Mouse (Mus musculus) cerebellum, adult 8-10 months (tissue): Measurements from ENCODE around the gene Tbck.

Experiments used
- DNase-seq: peaks from one replicate; pipeline ENCODE4 v3.0.0; 2022

Tbck gene

DNA sequence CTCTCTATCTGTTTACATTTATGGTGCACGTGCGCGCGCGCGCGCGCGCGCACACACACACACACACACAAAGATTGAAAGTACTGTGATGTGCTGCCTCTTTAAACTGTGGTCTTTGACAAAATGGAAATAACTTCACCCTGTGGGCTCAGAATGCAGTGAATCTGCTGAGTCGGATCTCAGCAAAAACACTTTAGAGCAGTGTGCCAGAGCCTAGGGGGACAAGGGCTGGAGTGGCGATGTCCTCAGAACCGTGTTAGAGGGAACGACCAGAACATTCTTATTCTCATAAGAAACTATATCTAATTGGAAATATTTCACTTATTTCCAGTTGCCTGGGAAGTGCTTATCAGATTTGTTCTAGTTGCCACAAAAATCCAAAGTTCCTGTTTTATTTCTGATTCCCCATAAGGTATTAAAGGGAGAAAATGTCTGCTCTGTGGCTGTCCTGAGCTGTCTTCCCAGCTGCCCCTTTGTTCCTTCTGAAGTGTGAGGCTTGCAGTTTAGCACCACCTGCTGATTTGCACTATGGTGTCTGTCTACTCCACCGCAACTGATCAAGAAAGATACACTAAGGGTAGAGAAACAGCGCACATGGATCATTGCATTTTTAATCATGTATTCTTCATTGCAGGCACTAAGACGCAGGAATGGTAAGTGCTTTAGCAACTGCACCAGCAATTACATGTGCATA lies 82.2 kb downstream of the Tbck start:
- DNase-seq: no peak

DNA sequence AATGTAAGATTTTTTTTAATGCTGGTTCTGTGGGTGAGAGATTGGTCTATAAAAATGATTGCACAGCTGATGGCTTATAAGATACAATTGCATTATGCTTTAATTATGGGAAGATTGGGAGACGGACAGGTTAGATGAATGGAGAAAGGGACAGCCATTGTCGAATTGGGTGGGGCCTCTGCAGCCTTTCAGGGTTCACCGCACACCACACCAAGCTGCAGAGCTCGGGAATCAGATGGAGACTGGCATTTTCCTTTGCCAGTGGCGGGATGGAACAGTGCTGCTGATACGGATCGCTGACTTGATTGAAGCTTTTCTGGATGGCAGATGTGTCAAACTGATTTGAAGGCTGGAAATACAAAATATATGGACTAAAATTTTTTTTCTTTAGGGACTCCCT lies 88.1 kb downstream of the Tbck start:
- no peak for DNase-seq

DNA sequence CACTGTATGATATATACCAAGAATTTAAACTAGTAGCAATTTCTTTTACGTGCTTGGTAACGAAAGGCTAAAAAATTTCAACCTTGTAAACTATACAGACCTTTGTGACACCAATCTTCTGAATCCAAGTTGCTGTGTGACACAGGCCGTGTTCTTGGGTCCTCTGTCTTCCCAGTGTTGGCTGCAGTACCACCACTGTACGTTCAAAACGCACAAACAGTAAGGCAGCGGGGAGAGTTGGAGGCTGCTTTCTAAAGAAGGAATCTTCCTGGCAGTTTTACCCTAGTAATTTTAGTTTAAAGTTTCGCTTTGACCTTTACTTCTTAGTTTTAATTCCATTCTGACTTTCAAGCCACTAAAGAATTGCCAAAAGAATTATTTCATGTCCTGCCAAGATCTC lies 92.7 kb downstream of the Tbck start:
- no peak for DNase-seq

GRCm38 (mm10) chr3:132781103-132781502 lies 97.2 kb downstream of the Tbck start:
- no peak for DNase-seq

DNA sequence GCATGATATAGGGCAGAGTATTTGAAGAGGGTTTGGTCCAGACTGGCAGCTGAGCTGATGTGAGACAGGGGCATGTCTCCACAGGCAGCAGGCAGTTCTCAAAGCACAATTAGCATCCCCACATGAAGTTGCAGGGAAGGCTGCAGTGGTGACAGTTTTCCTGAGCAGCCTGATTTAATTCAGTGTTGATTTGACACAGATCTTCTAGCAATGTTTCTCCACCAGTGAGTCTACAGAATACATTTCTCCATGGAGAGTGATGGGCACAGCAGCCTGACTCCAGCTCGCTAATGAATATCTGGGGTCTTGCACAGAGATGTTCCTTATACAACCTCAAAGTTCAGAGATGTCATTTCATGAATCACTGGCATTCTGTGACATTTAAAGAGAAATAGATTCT lies 99.1 kb downstream of the Tbck start:
- no peak for DNase-seq

DNA sequence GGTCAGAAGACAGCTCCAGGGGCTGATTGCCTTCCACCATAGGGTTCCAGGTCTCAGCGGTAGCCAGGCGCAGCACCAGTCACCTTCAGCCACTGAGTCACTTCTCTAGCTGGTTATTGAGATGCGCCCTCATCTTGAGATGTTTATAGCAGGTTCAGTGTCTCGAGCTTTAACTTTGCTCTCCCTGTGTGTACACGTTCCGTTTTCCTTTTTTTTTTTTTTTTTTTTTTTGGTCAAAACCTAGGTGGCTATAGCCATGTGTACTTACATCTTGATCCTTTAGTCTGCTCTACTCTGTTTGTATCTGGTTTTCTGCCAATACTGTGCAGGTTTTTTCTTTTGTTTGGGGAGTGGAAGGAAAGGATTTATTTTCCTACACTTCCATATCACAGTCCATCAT lies 100.8 kb downstream of the Tbck start:
- DNase-seq: no peak

GRCm38 (mm10) chr3:132786690-132787089 lies 102.7 kb downstream of the Tbck start:
- DNase-seq: no peak

DNA sequence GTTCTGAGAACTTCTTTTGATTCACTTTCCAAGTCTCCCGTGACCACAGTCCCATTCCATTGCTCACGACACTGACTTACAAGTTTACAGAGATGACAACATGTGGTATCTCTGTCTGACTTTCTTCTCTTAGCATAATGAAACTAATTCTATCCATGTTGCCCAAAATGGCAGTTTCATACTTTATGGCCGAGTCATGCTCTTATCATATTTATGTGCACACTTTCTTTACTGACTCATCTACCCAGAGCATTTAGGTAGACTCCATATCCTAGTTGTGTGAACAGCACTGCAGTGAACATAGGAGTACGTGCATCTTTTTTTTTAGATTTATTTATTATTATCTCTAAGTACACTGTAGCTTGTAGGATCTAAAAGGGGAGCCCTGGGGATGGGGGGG lies 103.8 kb downstream of the Tbck start:
- DNase-seq: no peak

- DNase-seq: no peak
Observed at GRCm38 (mm10) chr3:132791140-132791539, 107.2 kb downstream of the Tbck start.

DNA sequence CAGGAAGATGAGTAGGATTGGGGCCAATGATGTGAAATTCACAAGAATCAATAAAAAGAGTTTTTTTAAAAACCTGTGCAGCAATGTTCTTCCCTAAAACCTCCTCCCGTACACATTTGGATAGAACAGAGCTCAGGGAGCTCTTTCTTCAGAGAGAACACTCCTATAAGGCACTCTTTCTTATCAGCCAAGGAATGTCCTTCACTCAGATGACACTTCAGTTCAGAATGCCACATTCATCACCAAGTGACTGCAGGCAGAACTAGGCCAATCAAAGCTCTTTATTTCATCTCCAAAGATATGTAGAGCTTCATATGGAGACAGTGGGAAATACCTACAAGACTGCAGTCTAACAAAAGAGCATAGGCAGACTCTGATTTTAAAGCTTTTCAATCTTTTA lies 116.3 kb downstream of the Tbck start:
- no peak for DNase-seq

GRCm38 (mm10) chr3:132801910-132802309 lies 118.0 kb downstream of the Tbck start:
- DNase-seq: no peak

GRCm38 (mm10) chr3:132807888-132808579 lies 124.1 kb downstream of the Tbck start:
- no peak for DNase-seq

- DNase-seq: no peak
Observed at GRCm38 (mm10) chr3:132808951-132809350, 125.0 kb downstream of the Tbck start.

GRCm38 (mm10) chr3:132811791-132812190 lies 127.8 kb downstream of the Tbck start:
- DNase-seq: no peak

DNA sequence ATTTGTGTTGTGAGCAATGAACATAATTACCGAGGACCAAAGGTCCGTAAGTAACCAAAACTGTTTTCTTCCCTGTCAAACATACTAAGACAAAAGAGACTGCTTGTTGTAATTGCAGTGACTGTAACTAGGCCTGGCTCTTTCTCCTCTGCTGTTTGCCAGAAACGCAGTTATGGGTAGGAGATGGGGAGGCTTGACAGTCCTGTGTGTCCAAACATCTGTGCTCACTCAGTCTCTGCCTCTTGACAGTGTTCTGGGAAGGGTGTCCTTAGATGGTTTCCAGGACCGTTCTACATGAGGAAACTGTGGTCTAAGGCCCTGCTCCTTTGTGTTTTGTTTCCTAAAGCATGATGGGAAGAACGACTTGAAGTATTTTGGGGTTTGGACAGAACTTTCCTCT lies 128.4 kb downstream of the Tbck start:
- no peak for DNase-seq

- no peak for DNase-seq
Observed at GRCm38 (mm10) chr3:132813147-132813546, 129.2 kb downstream of the Tbck start.

- no peak for DNase-seq
Observed at GRCm38 (mm10) chr3:132813706-132814497, 130.0 kb downstream of the Tbck start.

DNA sequence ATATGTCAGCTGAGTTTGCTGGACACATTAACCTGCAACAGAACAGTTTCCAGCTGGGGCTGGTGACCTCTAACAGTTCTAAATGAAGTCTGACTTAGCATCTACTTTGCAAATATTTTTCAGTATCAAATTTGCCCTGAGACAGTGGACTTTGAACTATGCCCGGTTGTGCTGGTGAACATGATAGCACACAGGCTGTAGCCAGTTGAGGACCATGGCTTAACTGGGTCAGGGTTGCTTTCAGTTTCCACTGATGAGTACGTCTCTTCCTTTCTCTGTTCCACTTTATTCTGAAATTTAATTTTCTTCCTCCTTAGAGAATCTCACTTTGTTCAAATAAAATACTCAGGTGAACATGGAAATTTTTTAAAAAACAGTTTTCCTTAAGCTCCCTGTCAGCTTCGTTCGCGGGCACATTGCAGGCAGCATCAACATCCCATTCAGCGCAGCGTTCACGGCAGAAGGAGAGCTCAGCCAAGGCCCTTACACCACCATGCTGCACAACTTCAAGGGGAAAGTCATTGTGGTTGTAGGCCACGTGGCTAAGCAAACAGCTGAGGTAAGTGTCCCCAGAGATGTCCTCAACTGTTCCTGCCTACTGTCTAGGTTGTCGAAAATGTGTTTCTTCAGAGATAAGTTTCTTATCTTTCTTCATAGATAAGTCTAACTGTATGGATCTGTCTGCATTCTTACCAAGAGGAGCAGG lies 131.0 kb downstream of the Tbck start:
- DNase-seq: no peak

DNA sequence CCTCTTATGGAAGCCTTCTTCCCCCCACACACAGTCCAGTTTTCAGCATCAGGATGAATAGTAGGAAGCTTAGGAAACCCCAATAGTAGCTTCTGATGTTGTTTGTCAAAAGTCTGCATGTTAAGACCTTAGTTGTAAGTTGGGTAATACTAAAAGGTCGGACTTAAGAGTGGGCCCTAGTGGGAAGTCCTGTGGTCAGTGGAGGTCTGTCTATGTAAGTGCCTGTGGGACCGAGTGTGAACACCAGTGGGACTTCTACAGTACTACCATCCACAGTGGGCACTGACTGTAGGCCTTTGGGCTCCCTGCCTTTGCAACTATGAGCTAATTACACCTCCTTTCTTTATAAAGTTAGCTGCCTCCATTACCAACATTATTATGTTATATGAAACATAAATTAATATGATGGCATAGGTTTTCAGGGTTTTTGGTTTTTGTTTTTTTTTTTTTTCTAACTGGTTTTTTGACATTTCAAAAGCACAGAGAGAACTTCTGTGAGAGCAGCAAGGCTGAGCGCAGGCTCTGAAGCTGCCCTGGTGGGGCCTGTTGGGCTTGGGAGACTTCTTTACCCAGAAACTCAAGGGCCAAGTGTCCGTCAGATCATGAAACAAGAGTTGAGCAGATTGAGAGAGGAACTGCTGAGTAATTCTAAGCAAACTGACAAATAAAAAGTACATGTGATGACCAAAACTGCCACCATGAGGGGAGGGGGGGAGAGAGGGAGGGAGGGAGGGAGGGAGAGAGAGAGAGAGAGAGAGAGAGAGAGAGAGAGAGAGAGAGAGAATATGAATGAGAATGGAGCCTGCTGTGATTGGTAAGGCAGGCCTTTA lies 131.8 kb downstream of the Tbck start:
- DNase-seq: no peak

DNA sequence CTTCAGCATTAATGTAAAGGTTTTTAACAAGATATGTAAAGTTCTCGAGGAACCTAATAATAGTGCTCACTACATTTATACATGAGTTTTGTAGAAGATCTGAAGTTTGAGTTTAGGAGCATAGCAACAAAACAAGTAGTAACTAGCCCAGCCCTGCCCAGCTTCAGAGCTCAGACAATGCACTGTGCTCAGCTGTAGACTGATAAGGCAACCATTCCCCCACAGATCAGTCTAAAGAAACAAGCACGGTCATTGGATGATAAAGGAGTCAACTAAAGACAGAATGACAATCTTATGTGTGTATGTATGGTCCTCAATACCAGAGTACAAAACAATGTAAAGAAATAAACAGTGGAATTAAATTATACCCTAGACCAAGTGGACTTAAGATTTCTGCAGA lies 135.5 kb downstream of the Tbck start:
- DNase-seq: no peak

DNA sequence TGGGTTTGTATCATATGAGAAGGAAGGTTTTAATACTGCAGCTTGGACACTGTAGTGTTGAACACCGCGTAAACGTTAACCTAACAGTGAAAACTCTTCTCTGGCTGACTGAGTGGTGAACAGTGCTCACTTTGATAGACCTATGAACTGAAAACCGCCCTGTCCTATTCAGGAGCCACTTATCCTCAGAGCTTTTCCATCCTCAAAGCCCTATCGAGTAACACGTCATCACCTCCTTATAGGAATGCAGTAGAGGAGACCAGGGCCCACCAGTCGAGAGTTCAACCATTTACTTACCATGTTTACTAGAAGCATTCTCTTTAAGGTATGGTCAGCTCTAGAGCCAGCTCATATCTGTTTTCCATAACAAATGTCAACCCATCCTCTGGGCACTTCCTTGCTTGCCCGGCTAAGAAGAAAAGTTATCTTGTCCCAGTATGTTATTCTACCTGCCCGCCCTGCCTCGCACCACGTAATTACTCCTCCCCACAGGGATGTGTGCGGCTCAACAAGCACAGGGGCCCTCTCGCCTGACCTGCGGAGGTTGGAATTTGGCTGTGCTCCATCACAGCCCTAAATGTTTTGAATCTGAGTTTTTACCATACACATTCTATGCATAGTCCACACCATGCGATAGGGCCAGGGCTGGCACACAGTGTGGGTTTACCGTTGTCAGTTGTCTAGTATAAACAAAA lies 147.4 kb downstream of the Tbck start:
- no peak for DNase-seq
